Mouse (Mus musculus) hematopoietic stem cell, adult 5-6 weeks (primary cell): Measurements from ENCODE around the gene Scgb1b10. TPM values are rescaled to one million over a fixed set of nuclear protein-coding genes. Genes with fewer than 3 reads are reported as not detected.
"Not testable (repeated sequence)": the region's sequence is repeated elsewhere in the genome, so short reads cannot be mapped to it uniquely, and the experiment has no call there.

Experiments
- ATAC-seq, 2 experiments: fragments of 125-278 bp in 1 of 2; replicated peaks in 1 of 2; 2 replicates each; pipeline ENCODE4 v1.8.0; 2016 to 2017; ENCODE audit warnings: inconsistent platforms in 2 of 2, mild to moderate bottlenecking in 2 of 2, moderate number of reproducible peaks in 2 of 2, low read depth in 1 of 2, moderate TSS enrichment in 1 of 2; ENCODE audit not compliant: low FRiP score in 2 of 2, poor library complexity in 2 of 2, severe bottlenecking in 2 of 2, insufficient read depth in 1 of 2, low TSS enrichment in 1 of 2
- total RNA-seq: library from RNA; stranded (forward); fragments of 172-1452, 232-1000 nt; gene quantifications from 2 replicates; pipeline ENCODE4 v1.2.3, GENCODE M21; 2017

Gene Scgb1b10
- total RNA-seq, result not detected in 2 replicates

DNA sequence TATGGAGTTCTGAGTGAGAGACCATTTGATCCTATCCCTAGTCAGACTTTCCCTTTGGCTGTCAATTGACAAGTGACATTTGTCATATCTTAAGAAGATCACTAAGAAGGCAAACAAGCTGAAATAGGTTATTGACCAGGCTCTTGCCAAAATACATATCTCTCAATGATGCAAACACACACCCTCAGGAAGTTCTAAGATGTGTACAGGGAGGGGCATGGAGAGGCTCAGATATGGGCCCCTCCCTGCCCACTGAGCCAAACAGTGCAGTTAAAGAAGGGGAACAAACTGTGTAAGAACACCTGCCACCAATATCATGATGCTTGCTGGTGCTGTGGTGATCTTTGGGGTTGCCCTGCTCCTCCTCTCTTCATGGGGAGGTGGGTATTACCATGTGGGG is at the start of gene Scgb1b10:
Scgb1b10 (plus strand) TSS at position 301 of the 400 bp plus-strand sequence.
- ATAC-seq, result not testable (repeated sequence)

Other genes with a start within 250 kb of the Scgb1b10 start
- not detected in 2 replicates for gene Scgb2b11, start 110.3 kb downstream of the Scgb1b10 start, total RNA-seq
- not detected in 2 replicates for gene Scgb1b11, start 122.0 kb downstream of the Scgb1b10 start, total RNA-seq
- gene Scgb2b12, start 226.4 kb downstream of the Scgb1b10 start, total RNA-seq, result not detected in 2 replicates
- gene Scgb1b12, start 233.3 kb downstream of the Scgb1b10 start, total RNA-seq, result not detected in 2 replicates